Mouse (Mus musculus): Measurements from ENCODE around the gene Mdc1. TPM values are rescaled to one million over a fixed set of nuclear protein-coding genes. Genes with fewer than 3 reads are reported as not detected.

Gene Mdc1
- polyA plus RNA-seq, 1 experiment from 2014 or later, result 14.9 TPM

GRCm38 (mm10) chr17:35812736-35813135, 28.6 kb upstream of the Mdc1 start:
- H3K9me3 ChIP-seq, result no peaks in the 10 kb centered on the region
- peaks cover 29% of the 10 kb centered on the region for H3K4me1 ChIP-seq (replicated peaks)
- WGBS, result 57% methylated on average over 6 of the region's 6 CpGs
- H3K9ac ChIP-seq, result no peak overlapping the region
- H3K4me3 ChIP-seq (replicated peaks), result no peak overlapping the region
- no peaks in the 10 kb centered on the region for H3K36me3 ChIP-seq
- no peak; the same call in none of the 2 replicates for ATAC-seq
- H3K27me3 ChIP-seq (replicated peaks), result no peaks in the 10 kb centered on the region
- H3K4me2 ChIP-seq (replicated peaks), result no peak overlapping the region
- H3K27ac ChIP-seq, result peak overlapping the region; percentile 68

- H3K9me3 ChIP-seq, result no peaks in the 10 kb centered on the region
- H3K4me1 ChIP-seq (replicated peaks), result peaks cover 29% of the 10 kb centered on the region
- 40% methylated on average over 7 of the region's 7 CpGs for WGBS
- no peak overlapping the region for H3K9ac ChIP-seq
- peak overlapping the region; percentile 68 for H3K27ac ChIP-seq
- H3K4me2 ChIP-seq (replicated peaks), result no peak overlapping the region
- H3K4me3 ChIP-seq (replicated peaks), result no peak overlapping the region
- H3K27me3 ChIP-seq (replicated peaks), result no peaks in the 10 kb centered on the region
- peak; percentile 62 for ATAC-seq
- H3K36me3 ChIP-seq, result no peaks in the 10 kb centered on the region
Measured at GRCm38 (mm10) chr17:35813245-35813647, 28.1 kb upstream of the Mdc1 start.

- H3K4me1 ChIP-seq (replicated peaks), result peaks cover 29% of the 10 kb centered on the region
- H3K4me3 ChIP-seq (replicated peaks), result no peak overlapping the region
- WGBS, result 69% methylated on average over 7 of the region's 7 CpGs
- peak; percentile 4; the same call in 1 of the 2 replicates for ATAC-seq
- no peak overlapping the region for H3K4me2 ChIP-seq (replicated peaks)
- peak overlapping the region; percentile 68 for H3K27ac ChIP-seq
- no peaks in the 10 kb centered on the region for H3K36me3 ChIP-seq
- H3K9ac ChIP-seq, result no peak overlapping the region
- no peaks in the 10 kb centered on the region for H3K27me3 ChIP-seq (replicated peaks)
- H3K9me3 ChIP-seq, result no peaks in the 10 kb centered on the region
Measured at GRCm38 (mm10) chr17:35813653-35814052, 27.7 kb upstream of the Mdc1 start.

GRCm38 (mm10) chr17:35814678-35815077, 26.6 kb upstream of the Mdc1 start:
- Histone ChIP-seq H3K9ac (no peak overlapping the region), H3K27me3 (replicated peaks) (no peaks in the 10 kb centered on the region), H3K4me2 (replicated peaks) (no peak overlapping the region), H3K36me3 (no peaks in the 10 kb centered on the region), H3K4me3 (replicated peaks) (no peak overlapping the region), H3K27ac (peak overlapping the region; percentile 74), H3K4me1 (replicated peaks) (peaks cover 29% of the 10 kb centered on the region), H3K9me3 (no peaks in the 10 kb centered on the region)
- 19% methylated on average over 6 of the region's 6 CpGs for WGBS
- ATAC-seq, result peak; percentile 21; the same call in 1 of the 2 replicates

GRCm38 (mm10) chr17:35815836-35816235, 25.5 kb upstream of the Mdc1 start:
- ATAC-seq, result peak; percentile 67
- H3K4me1 ChIP-seq (replicated peaks), result peaks cover 30% of the 10 kb centered on the region
- no peak overlapping the region for H3K4me3 ChIP-seq (replicated peaks)
- no peaks in the 10 kb centered on the region for H3K9me3 ChIP-seq
- H3K27ac ChIP-seq, result peak overlapping the region; percentile 53; the same call in 1 of the 2 replicates
- no peaks in the 10 kb centered on the region for H3K27me3 ChIP-seq (replicated peaks)
- H3K4me2 ChIP-seq (replicated peaks), result peak overlapping the region; percentile 15; the same call in 1 of the 2 replicates
- H3K36me3 ChIP-seq, result no peaks in the 10 kb centered on the region
- no peak overlapping the region for H3K9ac ChIP-seq
- 41% methylated on average over 7 of the region's 7 CpGs for WGBS

- no peak for ATAC-seq
- no peak overlapping the region for H3K4me3 ChIP-seq (replicated peaks)
- H3K9ac ChIP-seq, result no peak overlapping the region
- no peaks in the 10 kb centered on the region for H3K9me3 ChIP-seq
- H3K27ac ChIP-seq, result no peak overlapping the region
- peaks cover 34% of the 10 kb centered on the region for H3K4me1 ChIP-seq (replicated peaks)
- no peaks in the 10 kb centered on the region for H3K27me3 ChIP-seq (replicated peaks)
- no peak overlapping the region for H3K4me2 ChIP-seq (replicated peaks)
- 30% methylated on average over 13 of the region's 14 CpGs for WGBS
- H3K36me3 ChIP-seq, result no peaks in the 10 kb centered on the region
Measured at GRCm38 (mm10) chr17:35816686-35817085, 24.6 kb upstream of the Mdc1 start.

GRCm38 (mm10) chr17:35817226-35817625, 24.1 kb upstream of the Mdc1 start:
- Histone ChIP-seq H3K9me3 (no peaks in the 10 kb centered on the region), H3K4me1 (replicated peaks) (peaks cover 34% of the 10 kb centered on the region), H3K4me2 (replicated peaks) (no peak overlapping the region), H3K4me3 (replicated peaks) (no peak overlapping the region), H3K27me3 (replicated peaks) (no peaks in the 10 kb centered on the region), H3K9ac (no peak overlapping the region), H3K36me3 (no peaks in the 10 kb centered on the region), H3K27ac (no peak overlapping the region)
- 65% methylated on average over 10 of the region's 10 CpGs for WGBS
- ATAC-seq, result no peak

GRCm38 (mm10) chr17:35820111-35820510, 21.2 kb upstream of the Mdc1 start:
- Histone ChIP-seq H3K4me1 (replicated peaks) (peaks cover 32% of the 10 kb centered on the region), H3K9me3 (no peaks in the 10 kb centered on the region), H3K9ac (no peak overlapping the region), H3K36me3 (no peaks in the 10 kb centered on the region), H3K4me3 (replicated peaks) (no peak overlapping the region), H3K27ac (no peak overlapping the region), H3K4me2 (replicated peaks) (no peak overlapping the region), H3K27me3 (replicated peaks) (no peaks in the 10 kb centered on the region)
- no peak for ATAC-seq
- WGBS, result 79% methylated on average over 5 of the region's 5 CpGs

- Histone ChIP-seq H3K4me3 (replicated peaks) (peak within 1 kb of the TSS; percentile 74), H3K36me3 (no peaks in the 10 kb centered on the region), H3K4me1 (replicated peaks) (peaks cover 22% of the 10 kb centered on the region), H3K27me3 (replicated peaks) (no peaks in the 10 kb centered on the region), H3K27ac (peak within 1 kb of the TSS; percentile 65), H3K9ac (peak within 1 kb of the TSS; percentile 80), H3K4me2 (replicated peaks) (peak within 1 kb of the TSS; percentile 91), H3K9me3 (no peaks in the 10 kb centered on the region)
- peak; percentile 66 for ATAC-seq
- WGBS, result under 1% methylated on average over 62 of the region's 62 CpGs
Measured at GRCm38 (mm10) chr17:35821439-35822430, 19.6 kb upstream of the Mdc1 start, which contains the start of gene Ier3. TSS of gene Ier3 (plus strand) at chr17:35821684.

- 2% methylated on average over 11 of the region's 11 CpGs for WGBS
- H3K9ac ChIP-seq, result peak overlapping the region; percentile 80
- peak; percentile 1; the same call in 1 of the 2 replicates for ATAC-seq
Measured at GRCm38 (mm10) chr17:35822564-35822963, 18.8 kb upstream of the Mdc1 start.

GRCm38 (mm10) chr17:35822964-35823937, 18.1 kb upstream of the Mdc1 start, which contains the start of gene Flot1:
TSS of gene Flot1 (plus strand) at chr17:35823230.
- H3K9me3 ChIP-seq, result no peaks in the 10 kb centered on the region
- peak within 1 kb of the TSS; percentile 80 for H3K9ac ChIP-seq
- peak within 1 kb of the TSS; percentile 91 for H3K4me2 ChIP-seq (replicated peaks)
- H3K4me1 ChIP-seq (replicated peaks), result peaks cover 19% of the 10 kb centered on the region
- H3K36me3 ChIP-seq, result 0 out of 2 replicates have a peak, but pooled peaks cover 6% of the 10 kb centered on the region
- peak within 1 kb of the TSS; percentile 87 for H3K27ac ChIP-seq
- no peaks in the 10 kb centered on the region for H3K27me3 ChIP-seq (replicated peaks)
- H3K4me3 ChIP-seq (replicated peaks), result peak within 1 kb of the TSS; percentile 74
- under 1% methylated on average over 41 of the region's 47 CpGs for WGBS
- peak; percentile 87 for ATAC-seq

More at GRCm38 (mm10) chr17:35822564-35822963, 18.8 kb upstream of the Mdc1 start:
- H3K27me3 ChIP-seq (replicated peaks), result no peaks in the 10 kb centered on the region
- peaks cover 19% of the 10 kb centered on the region for H3K4me1 ChIP-seq (replicated peaks)
- H3K27ac ChIP-seq, result peak overlapping the region; percentile 65
- no peaks in the 10 kb centered on the region for H3K9me3 ChIP-seq
- peak overlapping the region; percentile 91 for H3K4me2 ChIP-seq (replicated peaks)
- H3K4me3 ChIP-seq (replicated peaks), result peak overlapping the region; percentile 74
- 0 out of 2 replicates have a peak, but pooled peaks cover 3% of the 10 kb centered on the region for H3K36me3 ChIP-seq
